Mouse (Mus musculus): ENCODE measurements around the gene Dcaf17. TPM values are rescaled to one million over a fixed set of nuclear protein-coding genes. Genes with fewer than 3 reads are reported as not detected.
A peak's percentile ranks its signal among the peaks of the same experiment; 100 is the strongest.

The Dcaf17 gene
- 34.0 and 35.8 TPM in 2 replicates for polyA plus RNA-seq (2015; fragmentation: Nextera tagmentation; extraction: Ambion mirVana)

GRCm38 (mm10) chr2:71055300-71056114 lies at the start of gene Dcaf17, which contains the start of gene Mettl8:
Dcaf17 (plus strand) TSS chr2:71055328.
Mettl8 (minus strand) TSS chr2:71055583.
- Histone ChIP-seq H3K4me3 (peak within 1 kb of the TSS; percentile 81), H3K9me3 (no peaks in the 10 kb centered on the region), H3K27ac (peak within 1 kb of the TSS; percentile 96), H3K36me3 (peaks cover 12% of the 10 kb centered on the region), H3K4me1 (replicated peaks) (peaks cover 14% of the 10 kb centered on the region), H3K4me2 (peak within 1 kb of the TSS; percentile 70), H3K9ac (peak within 1 kb of the TSS; percentile 87), H3K27me3 (no peaks in the 10 kb centered on the region)
- WGBS, result under 1% methylated on average over 57 of the region's 57 CpGs
- ATAC-seq (ENCODE audit: low FRiP score), result peak; percentile 98

- H3K4me3 ChIP-seq, result no peak overlapping the region
- no peak overlapping the region for H3K27ac ChIP-seq
- H3K9ac ChIP-seq, result no peak overlapping the region
- H3K27me3 ChIP-seq, result no peaks in the 10 kb centered on the region
- no peaks in the 10 kb centered on the region for H3K4me1 ChIP-seq (replicated peaks)
- no peaks in the 10 kb centered on the region for H3K9me3 ChIP-seq
- H3K4me2 ChIP-seq, result no peak overlapping the region
- no peak for ATAC-seq (ENCODE audit: low FRiP score)
- no peaks in the 10 kb centered on the region for H3K36me3 ChIP-seq
- 98% methylated on average over 1 of the region's 1 CpGs for WGBS
These were observed 43.3 kb upstream of the Dcaf17 start for GRCm38 (mm10) chr2:71011816-71012215.

- no peaks in the 10 kb centered on the region for H3K4me1 ChIP-seq (replicated peaks)
- no peak overlapping the region for H3K4me2 ChIP-seq
- H3K4me3 ChIP-seq, result no peak overlapping the region
- no peaks in the 10 kb centered on the region for H3K9me3 ChIP-seq
- WGBS, result 94% methylated on average over 7 of the region's 7 CpGs
- H3K27ac ChIP-seq, result no peak overlapping the region
- no peak for ATAC-seq (ENCODE audit: low FRiP score)
- H3K36me3 ChIP-seq, result no peaks in the 10 kb centered on the region
- H3K27me3 ChIP-seq, result no peaks in the 10 kb centered on the region
- H3K9ac ChIP-seq, result no peak overlapping the region
These were observed 41.6 kb upstream of the Dcaf17 start for GRCm38 (mm10) chr2:71013521-71013920.

GRCm38 (mm10) chr2:71019277-71019676 lies 35.9 kb upstream of the Dcaf17 start:
- no peaks in the 10 kb centered on the region for H3K36me3 ChIP-seq
- 56% methylated on average over 9 of the region's 9 CpGs for WGBS
- peaks cover 17% of the 10 kb centered on the region for H3K4me1 ChIP-seq (replicated peaks)
- peak overlapping the region; percentile 62 for H3K27ac ChIP-seq
- no peak overlapping the region for H3K9ac ChIP-seq
- H3K9me3 ChIP-seq, result no peaks in the 10 kb centered on the region
- ATAC-seq (ENCODE audit: low FRiP score), result no peak
- H3K27me3 ChIP-seq, result no peaks in the 10 kb centered on the region
- H3K4me2 ChIP-seq, result no peak overlapping the region
- no peak overlapping the region for H3K4me3 ChIP-seq

GRCm38 (mm10) chr2:71019704-71020375 lies 35.3 kb upstream of the Dcaf17 start:
- no peak for ATAC-seq (ENCODE audit: low FRiP score)
- Histone ChIP-seq H3K27ac (peak overlapping the region; percentile 62), H3K4me1 (replicated peaks) (peaks cover 17% of the 10 kb centered on the region), H3K4me2 (no peak overlapping the region), H3K9me3 (no peaks in the 10 kb centered on the region), H3K9ac (0 out of 2 replicates have a peak overlapping the region, but pooled peaks have one; percentile 24), H3K27me3 (no peaks in the 10 kb centered on the region), H3K36me3 (no peaks in the 10 kb centered on the region), H3K4me3 (no peak overlapping the region)
- WGBS, result 55% methylated on average over 8 of the region's 8 CpGs

GRCm38 (mm10) chr2:71020674-71021073 lies 34.5 kb upstream of the Dcaf17 start:
- Histone ChIP-seq H3K9me3 (no peaks in the 10 kb centered on the region), H3K9ac (no peak overlapping the region), H3K27me3 (no peaks in the 10 kb centered on the region), H3K36me3 (no peaks in the 10 kb centered on the region), H3K4me2 (no peak overlapping the region), H3K27ac (no peak overlapping the region), H3K4me3 (no peak overlapping the region), H3K4me1 (replicated peaks) (peaks cover 20% of the 10 kb centered on the region)
- WGBS, result 86% methylated on average over 8 of the region's 8 CpGs
- no peak for ATAC-seq (ENCODE audit: low FRiP score)

- no peak for ATAC-seq (ENCODE audit: low FRiP score)
- peaks cover 23% of the 10 kb centered on the region for H3K4me1 ChIP-seq (replicated peaks)
- no peak overlapping the region for H3K9ac ChIP-seq
- H3K4me2 ChIP-seq, result no peak overlapping the region
- no peaks in the 10 kb centered on the region for H3K9me3 ChIP-seq
- no peak overlapping the region for H3K4me3 ChIP-seq
- H3K27ac ChIP-seq, result no peak overlapping the region
- H3K27me3 ChIP-seq, result no peaks in the 10 kb centered on the region
- 95% methylated on average over 6 of the region's 6 CpGs for WGBS
- no peaks in the 10 kb centered on the region for H3K36me3 ChIP-seq
These were observed 32.1 kb upstream of the Dcaf17 start for GRCm38 (mm10) chr2:71022991-71023390.

GRCm38 (mm10) chr2:71023986-71024385 lies 31.1 kb upstream of the Dcaf17 start:
- Histone ChIP-seq H3K4me1 (replicated peaks) (peaks cover 23% of the 10 kb centered on the region), H3K4me3 (no peak overlapping the region), H3K27ac (no peak overlapping the region), H3K36me3 (no peaks in the 10 kb centered on the region), H3K4me2 (no peak overlapping the region), H3K9me3 (no peaks in the 10 kb centered on the region), H3K9ac (no peak overlapping the region), H3K27me3 (no peaks in the 10 kb centered on the region)
- WGBS, result 97% methylated on average over 6 of the region's 6 CpGs
- no peak for ATAC-seq (ENCODE audit: low FRiP score)

- no peak overlapping the region for H3K9ac ChIP-seq
- no peaks in the 10 kb centered on the region for H3K27me3 ChIP-seq
- 70% methylated on average over 12 of the region's 12 CpGs for WGBS
- H3K4me3 ChIP-seq, result no peak overlapping the region
- no peak overlapping the region for H3K4me2 ChIP-seq
- ATAC-seq (ENCODE audit: low FRiP score), result no peak
- no peaks in the 10 kb centered on the region for H3K9me3 ChIP-seq
- H3K4me1 ChIP-seq (replicated peaks), result peaks cover 12% of the 10 kb centered on the region; the same call in 1 of the 2 replicates
- no peaks in the 10 kb centered on the region for H3K36me3 ChIP-seq
- no peak overlapping the region for H3K27ac ChIP-seq
These were observed 29.4 kb upstream of the Dcaf17 start for GRCm38 (mm10) chr2:71025576-71026315.

- Histone ChIP-seq H3K27me3 (no peaks in the 10 kb centered on the region), H3K4me2 (no peak overlapping the region), H3K27ac (no peak overlapping the region), H3K4me1 (replicated peaks) (peaks cover 14% of the 10 kb centered on the region; the same call in 1 of the 2 replicates), H3K4me3 (no peak overlapping the region), H3K9me3 (no peaks in the 10 kb centered on the region), H3K36me3 (no peaks in the 10 kb centered on the region), H3K9ac (no peak overlapping the region)
- 37% methylated on average over 5 of the region's 5 CpGs for WGBS
- ATAC-seq (ENCODE audit: low FRiP score), result 0 out of 2 replicates have a peak, but pooled peaks have one; percentile 28
These were observed 28.3 kb upstream of the Dcaf17 start for GRCm38 (mm10) chr2:71026787-71027186.

GRCm38 (mm10) chr2:71027631-71028030 lies 27.5 kb upstream of the Dcaf17 start:
- 98% methylated on average over 9 of the region's 9 CpGs for WGBS
- Histone ChIP-seq H3K4me2 (no peak overlapping the region), H3K27ac (no peak overlapping the region), H3K27me3 (no peaks in the 10 kb centered on the region), H3K9me3 (no peaks in the 10 kb centered on the region), H3K4me1 (replicated peaks) (peaks cover 18% of the 10 kb centered on the region), H3K9ac (no peak overlapping the region), H3K36me3 (no peaks in the 10 kb centered on the region), H3K4me3 (no peak overlapping the region)
- no peak for ATAC-seq (ENCODE audit: low FRiP score)

GRCm38 (mm10) chr2:71030663-71031062 lies 24.5 kb upstream of the Dcaf17 start:
- no peak overlapping the region for H3K4me3 ChIP-seq
- H3K27me3 ChIP-seq, result no peaks in the 10 kb centered on the region
- H3K27ac ChIP-seq, result no peak overlapping the region
- no peak for ATAC-seq (ENCODE audit: low FRiP score)
- H3K4me2 ChIP-seq, result no peak overlapping the region
- no peak overlapping the region for H3K9ac ChIP-seq
- H3K4me1 ChIP-seq (replicated peaks), result peaks cover 36% of the 10 kb centered on the region
- no peaks in the 10 kb centered on the region for H3K9me3 ChIP-seq
- H3K36me3 ChIP-seq, result no peaks in the 10 kb centered on the region
- 82% methylated on average over 2 of the region's 2 CpGs for WGBS

Measured in hindbrain, embryonic 13.5 days (tissue).